Mouse (Mus musculus) embryonic facial prominence, embryonic 15.5 days (tissue): ENCODE results near the gene Gpr88. TPM values are rescaled to one million over a fixed set of nuclear protein-coding genes. Genes with fewer than 3 reads are reported as not detected.

Experiments
- polyA plus RNA-seq: library from polyadenylated mRNA; unstranded; fragments of >200 nt; fragmentation: Nextera tagmentation; extraction: Ambion mirVana; gene quantifications from 2 replicates; pipeline ENCODE4 v1.2.1, GENCODE M21; 2015

Gpr88 gene
- polyA plus RNA-seq, 1 experiment from 2014 or later = 0.85 TPM

Other genes with a start within 250 kb of the Gpr88 start
- 30.3 and 35.0 TPM in 2 replicates for gene Slc30a7, start 246.1 kb downstream of the Gpr88 start, polyA plus RNA-seq
- gene Extl2, start 246.0 kb downstream of the Gpr88 start, polyA plus RNA-seq = 18.5 and 19.3 TPM in 2 replicates
- gene Vcam1, start 123.8 kb downstream of the Gpr88 start, polyA plus RNA-seq = 37.8 and 42.6 TPM in 2 replicates
- 7.6 and 8.8 TPM in 2 replicates for gene Cdc14a, start 170.5 kb upstream of the Gpr88 start, polyA plus RNA-seq